Comparison of ENCODE assay signal across 29 mouse cellular contexts in the genomic region with DNA sequence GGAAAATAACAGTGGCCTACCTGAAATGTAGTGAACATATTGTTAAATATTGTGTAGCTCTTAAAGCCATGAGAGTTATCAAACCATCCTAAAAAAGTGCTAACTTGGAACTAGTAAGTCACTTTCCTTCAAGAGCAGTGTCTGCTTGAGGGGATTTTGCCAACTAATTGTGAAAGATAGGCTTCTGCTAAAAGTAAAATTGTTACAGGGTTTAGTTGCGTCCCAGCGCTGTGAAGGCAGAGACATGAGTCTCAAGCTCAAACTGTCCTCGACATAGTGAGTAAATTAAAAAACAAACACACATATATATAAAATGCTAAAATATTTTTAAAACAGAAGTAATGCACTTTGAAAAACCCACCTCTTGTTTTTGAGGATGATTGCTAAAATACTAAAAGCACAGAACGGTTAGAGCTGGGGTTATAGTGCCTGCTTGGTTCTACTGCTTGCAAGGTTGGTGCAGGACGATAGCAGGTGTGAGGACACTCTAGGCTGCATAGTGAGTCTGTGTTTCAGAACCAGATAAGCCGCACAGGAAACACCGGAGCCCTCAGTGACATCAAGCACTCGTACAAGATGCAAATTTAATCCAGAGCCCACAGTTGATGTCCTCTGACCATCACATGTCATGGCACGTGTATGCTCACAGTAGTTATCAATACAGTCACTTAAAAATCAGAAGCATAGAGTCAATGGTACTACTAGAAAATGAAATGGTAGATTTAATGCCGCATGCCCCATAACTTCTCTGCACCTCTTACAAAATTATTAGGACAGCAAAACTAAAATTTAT. TPM values are rescaled to one million over a fixed set of nuclear protein-coding genes. Genes with fewer than 3 reads are reported as not detected.
"Had no signal": no experiment of that assay in that cellular context is flagged by ENCODE, and none has a peak within 500 bp of the region (broad histone marks: within the 10 kb centered on the region; RNA-seq: fewer than 3 reads in every experiment).

No protein-coding gene starts in this region.

- H3K9me3 ChIP-seq: heart, embryonic 10.5 days; heart, embryonic 12.5 days; hindbrain, embryonic 10.5 days; hindbrain, embryonic 12.5 days; intestine, embryonic 15.5 days; limb, embryonic 13.5 days; limb, embryonic 15.5 days; liver, embryonic 12.5 days had no signal

- H3K4me1 ChIP-seq: heart, embryonic 10.5 days; hindbrain, embryonic 10.5 days; hindbrain, embryonic 12.5 days; intestine, embryonic 15.5 days; limb, embryonic 13.5 days; limb, embryonic 15.5 days; liver, embryonic 12.5 days had no signal

- H3K9ac ChIP-seq: heart, embryonic 12.5 days; hindbrain, embryonic 12.5 days; hindbrain, embryonic 14.5 days; intestine, embryonic 15.5 days; limb, embryonic 13.5 days; limb, embryonic 15.5 days; liver, embryonic 12.5 days; liver, embryonic 14.5 days had no signal

- H3K27ac ChIP-seq: gastrocnemius, adult 2 months; heart, adult 2 months; heart, embryonic 10.5 days; hindbrain, embryonic 10.5 days; hindbrain, embryonic 12.5 days; hindbrain, embryonic 14.5 days; intestine, embryonic 15.5 days; layer of hippocampus, adult 2 months; left cerebral cortex, adult 2 months; limb, embryonic 13.5 days; limb, embryonic 15.5 days; liver, embryonic 12.5 days; liver, embryonic 14.5 days had no signal

- H3K27me3 ChIP-seq: heart, embryonic 12.5 days; hindbrain, embryonic 12.5 days; intestine, embryonic 15.5 days; limb, embryonic 13.5 days; limb, embryonic 15.5 days; liver, embryonic 12.5 days had no signal

- DNase-seq: gastrocnemius, adult 2 months; gastrocnemius, postnatal 10 days; gastrocnemius, postnatal 25 days; heart, adult 2 months; heart, postnatal 10 days; heart, postnatal 4 days; kidney, adult 18-20 months; kidney, adult 8-10 months; kidney, postnatal 10 days; kidney, postnatal 25 days; kidney, postnatal 4 days had no signal

- H3K36me3 ChIP-seq: hindbrain, embryonic 12.5 days; intestine, embryonic 15.5 days had no signal

- ATAC-seq: hindbrain, embryonic 16.5 days; inflammation-experienced regulatory T-cells, adult 6 months; intestine, embryonic 15.5 days; intestine, postnatal 0 days; liver, embryonic 12.5 days had no signal

- H3K4me2 ChIP-seq: heart, embryonic 12.5 days; hindbrain, embryonic 12.5 days; hindbrain, embryonic 14.5 days; intestine, embryonic 15.5 days; limb, embryonic 13.5 days; limb, embryonic 15.5 days; liver, embryonic 12.5 days had no signal

- H3K4me3 ChIP-seq: gastrocnemius, adult 2 months; heart, adult 2 months; heart, embryonic 10.5 days; heart, embryonic 12.5 days; hindbrain, embryonic 10.5 days; hindbrain, embryonic 12.5 days; intestine, embryonic 15.5 days; layer of hippocampus, adult 2 months; left cerebral cortex, adult 2 months; limb, embryonic 13.5 days; limb, embryonic 15.5 days; liver, embryonic 12.5 days had no signal

RNA-seq across cellular contexts. Expression of a gene that starts 45.8 kb away (rescaled TPM):
- total RNA-seq: gastrocnemius, adult 2 months; gastrocnemius, postnatal 25 days; heart, adult 2 months; liver, adult 2 months had no signal
- polyA plus RNA-seq: heart, embryonic 14.5 days; inflammation-experienced regulatory T-cells, adult 6 months; kidney, embryonic 14.5 days; liver, adult 2 months had no signal
